Mouse (Mus musculus): ENCODE data around the gene Clec4b2. TPM values are rescaled to one million over a fixed set of nuclear protein-coding genes. Genes with fewer than 3 reads are reported as not detected.
"Not testable (repeated sequence)": the region's sequence is repeated elsewhere in the genome, so short reads cannot be mapped to it uniquely, and the experiment has no call there.

Gene Clec4b2
- 0.12 and 0.36 TPM in 2 replicates for polyA plus RNA-seq (2012; rRNA removed)

DNA sequence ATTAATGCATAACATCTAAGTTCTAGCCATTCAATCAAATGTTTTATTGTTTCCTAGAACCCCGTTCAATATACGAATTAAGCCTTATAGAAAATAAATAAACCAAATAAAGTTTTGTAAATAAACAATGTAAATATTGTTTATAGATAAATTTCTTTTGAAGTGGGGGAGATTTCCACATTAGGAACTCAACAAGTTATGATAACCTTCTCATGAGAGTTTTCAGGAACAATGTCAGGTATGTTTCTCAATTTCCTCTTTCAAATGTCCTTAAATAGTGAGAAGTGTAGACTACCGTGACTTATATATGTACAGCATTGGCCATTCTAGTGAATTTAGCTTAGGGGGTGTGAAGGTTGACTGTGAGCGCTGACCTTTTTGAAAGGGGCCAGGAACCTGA lies at the start of gene Clec4b2:
Gene Clec4b2 (plus strand): TSS at position 301 of the 400 bp plus-strand sequence.
- H3K4me1 ChIP-seq (ENCODE audit: control insufficient read depth, insufficient read depth, insufficient read length): no peaks in the 10 kb centered on the region
- no peak within 1 kb of the TSS for H3K27ac ChIP-seq (ENCODE audit: insufficient read depth, low read length)
- TF ChIP-seq CTCF (IDR thresholded peaks at IDR 0.05; ENCODE audit: extremely low read depth, insufficient read depth, insufficient read length, insufficient replicate concordance): no peak
- TF ChIP-seq POLR2A (IDR thresholded peaks at IDR 0.05; ENCODE audit: low read depth, low read length): no peak
- H3K4me3 ChIP-seq (ENCODE audit: extremely low read depth, insufficient read depth, insufficient read length): no peak within 1 kb of the TSS
- WGBS: 85% methylated on average over 4 of the region's 4 CpGs
- no peaks in the 10 kb centered on the region for H3K36me3 ChIP-seq (ENCODE audit: control insufficient read depth, insufficient read depth, low read length)
- no peak for DNase-seq (ENCODE audit: low read depth in 1 of 2, low spot score in 2 of 2)
- H3K27me3 ChIP-seq (ENCODE audit: control insufficient read depth, insufficient read depth, low read length): no peaks in the 10 kb centered on the region

DNA sequence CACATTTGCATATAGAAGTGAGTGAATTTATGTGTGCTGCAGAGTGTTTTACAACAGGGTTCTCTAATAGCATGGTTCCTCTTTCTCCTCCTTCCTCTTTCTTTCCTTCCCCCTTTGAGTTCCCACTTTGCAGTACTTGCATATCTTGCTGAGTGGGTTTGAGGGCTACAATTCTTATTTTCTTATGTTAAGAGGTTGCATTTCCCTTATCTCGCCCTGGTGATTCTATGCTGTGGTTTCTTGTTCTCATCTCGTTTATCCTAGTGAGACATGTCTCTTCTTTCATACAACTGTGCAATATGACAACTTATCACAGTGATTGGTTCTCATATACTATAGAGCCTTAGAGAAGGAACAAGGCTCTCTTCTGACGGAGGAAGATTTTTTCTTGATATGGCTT lies 49.5 kb upstream of the Clec4b2 start:
- Histone ChIP-seq H3K4me3 (ENCODE audit: extremely low read depth, insufficient read depth, insufficient read length) (no peak overlapping the region; the same call in 1 of the 2 replicates), H3K27me3 (ENCODE audit: control insufficient read depth, insufficient read depth, low read length) (no peaks in the 10 kb centered on the region), H3K36me3 (ENCODE audit: control insufficient read depth, insufficient read depth, low read length) (no peaks in the 10 kb centered on the region), H3K27ac (ENCODE audit: insufficient read depth, low read length) (no peak overlapping the region), H3K4me1 (ENCODE audit: control insufficient read depth, insufficient read depth, insufficient read length) (no peaks in the 10 kb centered on the region)
- no peak for TF ChIP-seq CTCF (IDR thresholded peaks at IDR 0.05; ENCODE audit: extremely low read depth, insufficient read depth, insufficient read length, insufficient replicate concordance)
- TF ChIP-seq POLR2A (IDR thresholded peaks at IDR 0.05; ENCODE audit: low read depth, low read length): no peak
- no peak for DNase-seq (ENCODE audit: low read depth in 1 of 2, low spot score in 2 of 2)
- 14% methylated on average over 3 of the region's 3 CpGs for WGBS

DNA sequence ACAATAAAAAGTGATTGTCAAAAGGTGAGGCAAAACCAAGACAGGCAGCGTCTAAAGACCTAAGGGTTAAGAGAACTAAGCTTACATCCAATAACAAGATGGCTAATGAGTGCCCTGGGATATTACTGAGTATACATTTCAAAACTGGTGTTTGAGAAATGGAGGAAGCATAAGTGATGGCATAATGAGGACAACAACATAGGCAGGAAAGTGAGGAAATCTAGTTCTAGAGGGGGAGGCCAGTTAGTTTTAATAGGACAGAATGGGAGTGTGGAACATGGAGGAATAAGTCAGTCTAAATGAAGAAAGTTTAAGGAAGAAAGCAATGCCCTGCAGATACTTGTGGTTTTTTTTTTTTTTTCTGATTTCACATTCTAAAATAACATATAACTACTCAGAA lies 45.5 kb upstream of the Clec4b2 start:
- TF ChIP-seq CTCF (IDR thresholded peaks at IDR 0.05; ENCODE audit: extremely low read depth, insufficient read depth, insufficient read length, insufficient replicate concordance) (no peak), POLR2A (IDR thresholded peaks at IDR 0.05; ENCODE audit: low read depth, low read length) (no peak)
- no peak overlapping the region for H3K27ac ChIP-seq (ENCODE audit: insufficient read depth, low read length)
- no peak for DNase-seq (ENCODE audit: low read depth in 1 of 2, low spot score in 2 of 2)
- no peaks in the 10 kb centered on the region for H3K4me1 ChIP-seq (ENCODE audit: control insufficient read depth, insufficient read depth, insufficient read length)
- H3K27me3 ChIP-seq (ENCODE audit: control insufficient read depth, insufficient read depth, low read length): no peaks in the 10 kb centered on the region
- WGBS: 76% methylated on average over 1 of the region's 1 CpGs
- H3K4me3 ChIP-seq (ENCODE audit: extremely low read depth, insufficient read depth, insufficient read length): no peak overlapping the region
- H3K36me3 ChIP-seq (ENCODE audit: control insufficient read depth, insufficient read depth, low read length): no peaks in the 10 kb centered on the region

DNA sequence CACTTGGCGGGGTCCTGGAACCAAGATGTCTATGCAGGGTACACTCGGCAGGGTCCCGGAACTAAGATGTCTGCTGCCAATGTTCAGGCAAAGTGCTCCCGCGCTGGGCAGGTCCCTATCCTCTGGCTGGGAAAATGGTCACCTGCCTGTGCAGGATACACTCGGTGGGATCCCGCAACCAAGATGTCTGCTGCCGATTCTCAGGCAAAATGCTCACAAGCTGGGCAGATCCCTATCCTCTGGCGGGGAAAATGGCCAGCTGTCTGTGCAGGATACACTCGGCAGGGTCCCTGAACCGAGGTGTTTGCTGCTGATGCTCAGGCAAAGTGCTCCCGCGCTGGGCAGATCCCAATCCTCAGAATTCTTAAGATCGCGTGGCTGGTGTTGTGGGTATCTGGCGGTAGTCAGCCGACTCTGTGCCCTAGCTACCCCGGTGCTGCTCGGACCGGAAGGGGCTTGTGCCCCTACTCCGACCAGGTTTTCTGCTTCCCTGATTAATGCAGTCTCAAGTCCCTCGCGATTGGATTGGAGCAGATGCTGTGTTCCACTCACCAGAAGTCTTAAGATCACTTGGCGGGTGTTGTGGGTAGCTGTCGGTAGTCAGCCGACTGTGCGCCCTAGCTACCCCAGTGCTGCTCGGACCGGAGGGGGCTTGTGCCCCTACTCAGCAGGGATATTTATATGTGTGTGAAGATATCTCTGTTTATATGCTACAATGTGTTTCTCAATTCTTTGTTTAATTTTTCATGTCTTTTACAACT lies 34.7 kb upstream of the Clec4b2 start:
- not testable (repeated sequence) for H3K27ac ChIP-seq (ENCODE audit: insufficient read depth, low read length); H3K4me1 ChIP-seq (ENCODE audit: control insufficient read depth, insufficient read depth, insufficient read length); H3K4me3 ChIP-seq (ENCODE audit: extremely low read depth, insufficient read depth, insufficient read length); DNase-seq (ENCODE audit: low read depth in 1 of 2, low spot score in 2 of 2); H3K36me3 ChIP-seq (ENCODE audit: control insufficient read depth, insufficient read depth, low read length); H3K27me3 ChIP-seq (ENCODE audit: control insufficient read depth, insufficient read depth, low read length)
- 77% methylated on average over 29 of the region's 29 CpGs for WGBS

DNA sequence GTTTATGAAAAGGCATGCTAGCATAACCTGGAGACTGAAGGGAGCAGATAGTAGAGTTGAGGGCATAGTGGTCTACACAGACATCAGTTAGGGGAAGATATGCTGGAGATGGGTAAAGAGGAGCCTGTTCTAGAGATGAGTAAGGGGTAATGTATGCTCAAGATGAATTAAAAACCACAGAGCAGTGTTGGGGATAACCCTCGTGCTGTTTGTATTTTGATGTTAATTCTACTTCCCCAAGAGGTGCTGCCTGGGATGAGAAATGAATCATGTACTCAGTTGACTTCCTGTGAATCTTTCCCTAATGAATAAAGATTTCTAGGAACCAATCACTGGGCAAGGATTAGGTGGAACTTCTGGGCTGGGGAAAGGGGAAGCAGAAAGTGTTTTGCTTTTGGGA lies 2.6 kb upstream of the Clec4b2 start:
- WGBS: 22% methylated on average over 1 of the region's 1 CpGs
- Histone ChIP-seq H3K4me1 (ENCODE audit: control insufficient read depth, insufficient read depth, insufficient read length) (no peaks in the 10 kb centered on the region), H3K36me3 (ENCODE audit: control insufficient read depth, insufficient read depth, low read length) (no peaks in the 10 kb centered on the region), H3K27ac (ENCODE audit: insufficient read depth, low read length) (no peak overlapping the region), H3K27me3 (ENCODE audit: control insufficient read depth, insufficient read depth, low read length) (no peaks in the 10 kb centered on the region), H3K4me3 (ENCODE audit: extremely low read depth, insufficient read depth, insufficient read length) (no peak overlapping the region)
- TF ChIP-seq CTCF (IDR thresholded peaks at IDR 0.05; ENCODE audit: extremely low read depth, insufficient read depth, insufficient read length, insufficient replicate concordance): no peak
- TF ChIP-seq POLR2A (IDR thresholded peaks at IDR 0.05; ENCODE audit: low read depth, low read length): no peak
- no peak for DNase-seq (ENCODE audit: low read depth in 1 of 2, low spot score in 2 of 2)

DNA sequence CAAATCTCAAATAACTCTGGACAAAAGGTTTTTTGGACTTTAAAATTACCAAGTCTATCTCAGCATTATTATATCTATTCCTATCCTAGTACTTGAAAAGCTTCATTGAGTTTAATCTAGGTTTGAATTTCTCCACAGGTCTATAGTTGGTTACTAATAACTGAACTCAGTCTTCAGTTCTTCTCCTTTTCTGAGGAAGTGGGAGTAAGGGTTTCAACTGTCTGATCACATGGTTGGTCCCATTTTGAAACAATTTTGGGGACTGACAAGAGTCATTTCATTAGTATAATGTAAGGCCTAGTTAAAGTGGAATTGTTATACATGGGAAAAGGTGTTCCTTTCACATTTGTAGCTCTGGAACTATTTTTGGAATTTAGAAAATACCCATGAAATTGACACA lies 1.7 kb upstream of the Clec4b2 start:
- no peak for DNase-seq (ENCODE audit: low read depth in 1 of 2, low spot score in 2 of 2)
- Histone ChIP-seq H3K4me1 (ENCODE audit: control insufficient read depth, insufficient read depth, insufficient read length) (no peaks in the 10 kb centered on the region), H3K4me3 (ENCODE audit: extremely low read depth, insufficient read depth, insufficient read length) (no peak overlapping the region), H3K27me3 (ENCODE audit: control insufficient read depth, insufficient read depth, low read length) (no peaks in the 10 kb centered on the region), H3K36me3 (ENCODE audit: control insufficient read depth, insufficient read depth, low read length) (no peaks in the 10 kb centered on the region), H3K27ac (ENCODE audit: insufficient read depth, low read length) (no peak overlapping the region)
- TF ChIP-seq CTCF (IDR thresholded peaks at IDR 0.05; ENCODE audit: extremely low read depth, insufficient read depth, insufficient read length, insufficient replicate concordance) (no peak), POLR2A (IDR thresholded peaks at IDR 0.05; ENCODE audit: low read depth, low read length) (no peak)

- no peak for TF ChIP-seq POLR2A (IDR thresholded peaks at IDR 0.05; ENCODE audit: low read depth, low read length)
- H3K4me3 ChIP-seq (ENCODE audit: extremely low read depth, insufficient read depth, insufficient read length): no peak overlapping the region
- no peak for DNase-seq (ENCODE audit: low read depth in 1 of 2, low spot score in 2 of 2)
- H3K36me3 ChIP-seq (ENCODE audit: control insufficient read depth, insufficient read depth, low read length): no peaks in the 10 kb centered on the region
- no peaks in the 10 kb centered on the region for H3K4me1 ChIP-seq (ENCODE audit: control insufficient read depth, insufficient read depth, insufficient read length)
- no peaks in the 10 kb centered on the region for H3K27me3 ChIP-seq (ENCODE audit: control insufficient read depth, insufficient read depth, low read length)
- no peak overlapping the region for H3K27ac ChIP-seq (ENCODE audit: insufficient read depth, low read length)
- WGBS: 76% methylated on average over 1 of the region's 1 CpGs
These were observed 2.9 kb downstream of the Clec4b2 start for GRCm38 (mm10) chr6:123175549-123175948.

GRCm38 (mm10) chr6:123184862-123185261 lies 12.2 kb downstream of the Clec4b2 start:
- H3K4me3 ChIP-seq (ENCODE audit: extremely low read depth, insufficient read depth, insufficient read length); DNase-seq (ENCODE audit: low read depth in 1 of 2, low spot score in 2 of 2); H3K27me3 ChIP-seq (ENCODE audit: control insufficient read depth, insufficient read depth, low read length); H3K4me1 ChIP-seq (ENCODE audit: control insufficient read depth, insufficient read depth, insufficient read length); H3K36me3 ChIP-seq (ENCODE audit: control insufficient read depth, insufficient read depth, low read length); H3K27ac ChIP-seq (ENCODE audit: insufficient read depth, low read length): not testable (repeated sequence)
- 38% methylated on average over 2 of the region's 2 CpGs for WGBS

Measured in spleen, adult 2 months (tissue).